Mouse (Mus musculus) cerebellum, postnatal 4 days (tissue): ENCODE measurements around the gene Nlrp9c.
"Not testable (repeated sequence)": the region's sequence is repeated elsewhere in the genome, so short reads cannot be mapped to it uniquely, and the experiment has no call there.

Experiments
- DNase-seq, 2 experiments: peaks; one replicate each; pipeline ENCODE4 v3.0.0; 2022; ENCODE audit warnings: low spot score in 2 of 2, mixed read lengths in 1 of 2

Nlrp9c gene

DNA sequence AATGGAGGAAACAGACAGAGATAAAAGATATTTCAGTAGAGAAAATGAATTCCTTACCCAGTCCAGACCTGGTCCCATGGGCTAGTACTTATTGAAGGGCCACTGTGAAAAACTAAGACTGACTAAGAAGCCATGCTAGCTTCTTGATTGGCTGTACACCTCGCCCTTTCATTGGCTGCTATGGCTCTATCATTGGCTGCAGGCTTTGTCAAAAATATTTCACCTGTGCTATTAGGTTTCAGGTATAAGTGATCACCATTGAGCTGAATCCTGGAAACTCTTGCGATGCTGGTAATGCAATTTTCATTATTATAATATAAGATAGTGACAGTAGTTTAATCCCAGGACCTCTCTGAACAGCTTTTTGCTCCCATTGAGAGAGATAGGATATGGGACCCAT, at the start of gene Nlrp9c:
Gene Nlrp9c (minus strand): TSS at position 101 of the 400 bp plus-strand sequence.
- DNase-seq = not testable (repeated sequence)

DNA sequence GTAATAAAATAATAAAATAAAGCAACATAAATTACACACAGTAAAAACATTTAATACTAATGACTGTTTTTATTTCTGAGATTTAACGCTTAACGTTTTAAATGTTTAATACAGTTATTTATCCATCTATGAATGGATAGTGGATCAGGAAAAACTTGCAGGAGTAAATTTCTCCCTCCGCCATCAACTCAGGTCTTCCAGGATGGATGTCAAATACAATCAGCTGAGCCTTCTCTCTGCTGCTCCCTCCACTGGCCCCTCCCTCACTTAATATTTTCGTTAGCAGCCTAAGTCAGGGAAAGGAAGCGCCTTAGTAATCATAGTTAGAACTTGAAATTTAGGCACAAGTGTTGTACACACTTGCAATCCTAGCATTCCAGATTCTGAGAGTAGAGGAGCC, 31.3 kb upstream of the Nlrp9c start, which contains the start of gene Nlrp4a:
Gene Nlrp4a (plus strand): TSS at position 301 of the 400 bp plus-strand sequence.
- no peak for DNase-seq

- DNase-seq = not testable (repeated sequence)
Observed at GRCm38 (mm10) chr7:26391811-26392210, 11.7 kb downstream of the Nlrp9c start.

DNA sequence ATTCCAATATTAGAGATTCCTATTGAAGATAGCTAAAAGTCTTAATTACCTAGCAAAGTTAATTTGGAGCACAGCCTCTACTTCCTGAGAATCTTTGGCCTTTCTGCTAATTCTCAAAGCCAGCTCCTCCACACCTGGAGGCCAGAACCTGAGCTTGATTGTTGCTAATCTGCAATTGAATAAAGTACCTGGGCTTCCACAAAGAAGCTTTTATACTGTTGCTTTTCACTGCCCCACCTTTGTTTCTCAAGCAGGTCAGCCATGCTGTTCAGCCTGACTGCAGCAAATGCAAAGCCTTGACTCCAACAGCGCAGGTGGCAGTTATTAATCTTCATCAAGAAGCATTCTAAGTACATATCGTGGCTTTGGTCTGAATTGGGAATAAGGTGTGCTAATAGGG, 12.4 kb downstream of the Nlrp9c start:
- not testable (repeated sequence) for DNase-seq

DNA sequence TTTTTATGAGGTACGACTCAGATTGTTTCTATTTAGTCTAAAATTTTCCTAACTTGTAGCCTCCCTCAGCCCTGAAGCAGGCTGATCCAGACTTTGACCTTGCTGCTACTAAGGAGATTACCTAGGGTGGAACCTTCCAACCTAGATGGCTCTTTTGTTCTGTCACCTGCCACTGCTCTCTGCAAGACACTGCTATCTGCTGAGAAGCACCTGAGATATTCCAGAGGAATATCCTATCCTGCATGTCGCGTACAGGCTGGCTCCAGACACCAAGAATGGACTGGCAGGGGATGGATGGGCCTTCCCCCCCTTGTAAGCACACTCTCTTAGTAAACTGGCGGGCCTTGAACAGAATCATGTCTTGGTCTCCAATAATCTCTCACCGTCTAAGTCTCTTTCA, 16.8 kb downstream of the Nlrp9c start:
- not testable (repeated sequence) for DNase-seq

DNA sequence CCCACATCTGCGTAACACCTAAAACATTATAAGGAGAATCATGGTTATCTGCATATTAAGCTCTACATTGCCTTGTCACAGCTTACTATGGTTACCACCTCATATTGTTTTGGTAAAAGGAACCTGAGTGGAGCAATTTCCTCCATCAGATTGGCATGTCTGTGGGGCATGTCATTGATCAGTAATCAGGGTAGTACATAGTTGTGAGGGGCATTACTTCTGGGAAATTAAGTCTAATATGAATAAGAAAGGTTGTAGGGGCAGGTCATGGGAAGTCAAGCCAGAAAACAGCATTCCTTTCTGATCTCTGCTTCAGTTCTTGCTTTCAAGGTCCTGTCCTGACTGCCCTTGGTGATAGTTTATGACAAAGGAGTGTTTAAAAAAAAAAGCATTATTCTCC, 22.7 kb downstream of the Nlrp9c start:
- DNase-seq = no peak

DNA sequence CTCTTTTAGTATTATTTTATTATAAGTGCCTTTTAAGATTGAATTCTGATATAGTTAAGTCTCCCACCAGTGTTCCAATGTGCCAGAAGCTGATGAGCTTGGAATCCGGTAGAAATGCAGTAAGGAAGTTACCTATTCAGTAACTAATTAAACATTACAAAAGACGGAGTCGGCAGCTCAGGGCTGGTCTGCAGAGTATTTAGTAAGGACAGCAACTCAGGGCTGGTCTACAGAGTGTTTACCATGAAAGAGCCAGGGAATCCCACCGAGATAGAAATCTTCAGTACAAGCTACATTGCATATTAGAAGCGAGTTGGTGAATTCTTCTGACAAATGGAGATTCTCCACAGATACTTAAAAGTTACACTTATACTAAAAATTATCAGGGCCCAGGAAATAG, 30.3 kb downstream of the Nlrp9c start:
- DNase-seq = not testable (repeated sequence)

- not testable (repeated sequence) for DNase-seq
Observed at GRCm38 (mm10) chr7:26356719-26357118, 46.8 kb downstream of the Nlrp9c start.

- DNase-seq = not testable (repeated sequence)
Observed at GRCm38 (mm10) chr7:26352258-26352657, 51.2 kb downstream of the Nlrp9c start.

- not testable (repeated sequence) for DNase-seq
Observed at GRCm38 (mm10) chr7:26350177-26350576, 53.3 kb downstream of the Nlrp9c start.

GRCm38 (mm10) chr7:26320361-26320760, 83.1 kb downstream of the Nlrp9c start:
- not testable (repeated sequence) for DNase-seq

- DNase-seq = not testable (repeated sequence)
Observed at GRCm38 (mm10) chr7:26315809-26316208, 87.7 kb downstream of the Nlrp9c start.

DNA sequence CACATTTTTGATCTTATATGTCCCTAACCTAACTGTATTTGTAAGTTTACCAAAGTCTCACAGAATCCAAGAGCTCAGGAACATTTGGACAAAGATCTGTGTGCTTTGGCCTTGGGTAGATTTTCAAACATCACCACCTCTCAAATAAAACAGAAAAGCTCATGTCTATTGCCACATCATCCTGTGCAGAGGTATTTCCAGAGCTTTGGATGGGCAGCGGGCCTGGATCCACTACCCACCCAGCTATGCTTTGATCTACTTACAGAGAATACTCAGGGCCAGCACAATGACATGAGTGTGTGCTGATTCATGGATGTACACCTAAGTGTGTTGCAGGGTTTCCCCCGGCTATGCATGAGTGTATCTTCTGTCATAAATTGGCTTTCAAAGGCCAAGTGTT, 88.3 kb downstream of the Nlrp9c start:
- not testable (repeated sequence) for DNase-seq

DNA sequence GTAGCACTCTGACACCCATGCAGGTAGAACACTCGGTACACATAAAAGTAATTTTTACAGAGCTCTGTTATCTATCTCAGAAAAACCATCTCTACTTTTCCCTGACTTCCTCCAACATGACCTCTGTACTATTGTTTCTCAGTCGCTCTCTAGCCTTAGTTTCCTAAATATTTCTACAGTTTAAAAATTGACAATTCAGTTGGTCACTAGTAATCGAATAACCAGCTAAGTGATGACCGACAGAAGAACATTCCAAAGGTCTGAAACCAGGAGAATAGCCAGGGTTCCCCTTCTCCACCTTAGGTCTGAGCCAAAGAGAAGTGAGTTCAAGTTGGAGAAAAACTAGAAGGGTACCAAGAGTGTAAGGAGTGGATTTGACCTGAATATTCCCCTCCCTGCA, 91.7 kb downstream of the Nlrp9c start:
- DNase-seq = not testable (repeated sequence)

GRCm38 (mm10) chr7:26306926-26307325, 96.6 kb downstream of the Nlrp9c start, which contains the start of gene Cyp2a4:
Gene Cyp2a4, plus strand, starts transcription at chr7:26307169.
- not testable (repeated sequence) for DNase-seq

DNA sequence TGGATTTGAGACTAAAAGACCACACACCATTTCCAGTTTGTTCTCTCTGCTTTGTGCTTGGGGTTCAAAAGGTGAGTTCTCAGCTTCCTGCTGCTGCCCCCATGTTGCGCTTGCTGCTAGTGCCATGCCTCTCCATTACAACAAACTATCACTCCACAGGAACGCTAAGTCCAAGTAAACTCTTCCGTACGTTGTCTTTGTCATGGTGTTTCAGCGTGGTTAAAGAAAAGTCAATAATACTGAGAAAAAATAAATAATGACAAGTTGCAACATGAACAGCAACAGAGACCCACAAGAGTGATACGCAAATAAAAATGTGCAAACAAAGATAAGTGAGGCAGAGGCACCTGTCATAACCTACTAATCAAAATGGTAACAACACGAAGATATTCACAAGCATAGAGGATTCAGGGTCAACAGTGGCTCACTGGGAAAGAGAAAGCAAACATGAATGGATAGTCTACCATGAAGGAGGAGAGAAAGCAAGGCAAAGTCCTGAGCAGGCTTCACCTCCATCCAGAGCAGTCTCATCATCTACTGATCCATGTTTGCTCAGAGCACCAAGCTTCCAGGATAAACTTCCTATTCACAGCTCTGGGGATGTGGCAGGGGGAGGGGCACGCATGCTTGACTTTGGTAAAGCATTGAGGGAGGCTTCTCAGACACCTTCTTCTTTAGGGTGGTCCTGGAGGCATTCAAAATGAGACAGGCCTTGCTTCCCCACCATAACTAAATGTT, 99.9 kb downstream of the Nlrp9c start:
- not testable (repeated sequence) for DNase-seq
